Mouse (Mus musculus) natural killer cell, adult 2 months (primary cell): ENCODE measurements around the gene Trappc1.

ENCODE experiments used
- DNase-seq, 2 experiments: peaks; one replicate each; pipeline ENCODE4 v3.0.0; 2022; ENCODE audit warnings: low spot score in 2 of 2

The Trappc1 gene

DNA sequence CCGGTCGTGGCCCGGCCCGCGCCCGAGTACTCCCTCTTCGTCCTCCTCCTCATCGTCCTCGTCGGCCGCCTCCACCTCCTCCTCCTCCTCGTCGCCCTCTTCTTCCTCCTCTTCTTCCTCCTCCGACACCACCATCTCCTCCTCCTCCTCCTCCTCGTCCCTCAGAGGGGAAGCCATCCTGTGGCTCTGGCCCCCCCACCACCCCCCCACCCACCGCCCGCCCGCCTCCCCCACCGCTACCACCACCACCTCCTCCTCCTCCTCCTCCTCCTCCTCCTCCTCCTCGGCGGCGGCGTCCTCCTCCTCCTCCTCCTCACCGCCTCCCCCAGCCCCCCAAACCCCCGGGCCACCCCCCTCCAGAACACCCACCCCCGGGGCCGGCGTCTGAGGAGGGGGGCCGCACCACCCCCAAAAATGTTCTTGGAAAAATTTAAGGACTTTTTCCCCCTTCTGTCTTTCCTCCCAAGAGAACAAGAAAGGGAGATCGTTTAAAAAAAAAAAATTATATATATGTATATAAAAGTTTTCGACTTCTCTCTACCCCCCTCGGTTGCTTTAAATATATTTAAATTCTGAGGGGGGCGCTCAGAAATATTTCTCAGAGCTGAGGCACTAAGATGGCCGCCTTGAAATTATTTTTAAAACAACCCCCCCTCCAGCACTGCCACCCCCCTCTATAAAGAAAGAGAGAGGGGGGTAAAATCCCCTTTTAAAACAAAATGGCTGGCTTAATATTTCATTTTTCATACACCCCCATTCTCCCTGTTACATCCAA, 45.6 kb downstream of the Trappc1 start, which contains the start of gene Chd3:
TSS of gene Chd3 (minus strand) at position 192 of the 775 bp plus-strand sequence.
- DNase-seq, result no peak

DNA sequence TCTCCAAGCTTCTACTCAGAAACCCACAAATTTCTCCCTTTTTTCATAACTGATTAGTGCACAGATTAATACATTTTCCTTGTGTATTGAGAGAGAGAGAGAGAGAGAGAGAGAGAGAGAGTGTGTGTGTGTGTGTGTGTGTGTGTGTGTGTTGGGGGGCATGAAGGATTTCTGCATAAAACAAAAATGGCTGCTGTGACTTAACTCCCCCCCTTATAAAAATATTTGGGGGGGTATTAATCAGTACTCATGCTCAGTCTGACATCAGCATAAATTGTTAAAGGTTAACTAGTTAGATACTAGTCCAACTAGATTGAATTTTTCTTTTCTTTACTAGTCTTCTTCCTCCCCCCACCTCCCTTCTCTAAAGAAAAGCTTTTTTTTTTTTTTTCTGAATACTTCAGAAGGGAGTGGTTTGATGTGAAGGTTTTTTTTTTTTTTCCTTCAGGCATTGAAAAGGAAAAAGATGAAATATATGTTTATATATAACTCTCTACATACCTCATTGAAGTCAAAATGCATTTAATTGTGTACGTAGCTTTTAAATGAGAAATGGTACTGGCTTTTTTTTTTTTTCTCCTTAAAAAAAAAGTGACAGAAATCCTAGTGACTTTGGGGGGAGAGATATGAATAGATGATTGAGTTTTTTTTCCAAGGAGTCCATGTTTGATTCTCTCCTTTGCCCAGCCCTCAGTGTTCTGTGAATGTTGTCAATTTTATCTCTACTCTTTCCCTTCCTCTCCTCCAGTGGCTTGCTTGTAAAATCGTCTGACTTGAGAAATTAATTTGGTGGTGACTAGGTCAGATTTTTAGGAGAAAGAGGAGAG, 46.4 kb downstream of the Trappc1 start:
- DNase-seq, result no peak

DNA sequence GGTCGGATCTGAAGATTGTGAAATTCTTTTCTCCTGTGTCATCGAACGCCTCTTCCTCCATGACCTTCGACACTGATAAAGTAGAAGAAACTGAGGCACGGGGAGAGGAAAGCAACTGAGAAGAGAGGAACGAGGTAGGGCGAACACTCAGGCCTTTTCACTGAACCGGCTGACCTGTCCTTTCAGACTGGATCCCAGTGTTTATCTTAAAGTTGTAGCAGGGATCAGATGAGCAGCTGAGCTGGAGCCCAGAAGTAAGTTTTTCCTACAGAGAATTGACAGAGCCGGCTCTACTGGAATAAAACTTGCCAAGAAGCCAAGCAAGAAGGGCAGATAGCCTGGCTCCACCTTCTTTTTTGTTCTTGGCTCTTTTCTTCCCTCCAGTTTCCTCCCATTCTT, 47.0 kb downstream of the Trappc1 start:
- DNase-seq, result no peak

DNA sequence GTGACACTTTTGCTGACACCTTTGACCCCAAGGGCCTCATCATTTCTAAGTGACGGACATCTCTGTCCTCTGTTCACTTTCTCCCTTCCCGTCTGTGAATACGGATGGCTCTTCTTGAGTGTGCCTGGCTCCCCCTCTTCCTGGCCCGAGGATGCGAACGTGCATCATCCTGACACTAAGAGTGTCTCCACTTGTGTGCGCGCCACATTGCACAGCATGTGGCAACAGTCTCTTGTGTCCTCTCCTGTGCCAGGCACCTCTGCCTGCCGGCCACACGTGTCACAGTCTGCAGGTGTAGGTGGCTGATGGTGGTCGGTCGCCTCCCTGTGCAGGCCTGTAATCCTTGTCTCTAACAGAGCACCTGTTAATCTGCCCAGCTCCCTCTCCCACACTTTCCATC, 47.8 kb downstream of the Trappc1 start:
- DNase-seq, result no peak

DNA sequence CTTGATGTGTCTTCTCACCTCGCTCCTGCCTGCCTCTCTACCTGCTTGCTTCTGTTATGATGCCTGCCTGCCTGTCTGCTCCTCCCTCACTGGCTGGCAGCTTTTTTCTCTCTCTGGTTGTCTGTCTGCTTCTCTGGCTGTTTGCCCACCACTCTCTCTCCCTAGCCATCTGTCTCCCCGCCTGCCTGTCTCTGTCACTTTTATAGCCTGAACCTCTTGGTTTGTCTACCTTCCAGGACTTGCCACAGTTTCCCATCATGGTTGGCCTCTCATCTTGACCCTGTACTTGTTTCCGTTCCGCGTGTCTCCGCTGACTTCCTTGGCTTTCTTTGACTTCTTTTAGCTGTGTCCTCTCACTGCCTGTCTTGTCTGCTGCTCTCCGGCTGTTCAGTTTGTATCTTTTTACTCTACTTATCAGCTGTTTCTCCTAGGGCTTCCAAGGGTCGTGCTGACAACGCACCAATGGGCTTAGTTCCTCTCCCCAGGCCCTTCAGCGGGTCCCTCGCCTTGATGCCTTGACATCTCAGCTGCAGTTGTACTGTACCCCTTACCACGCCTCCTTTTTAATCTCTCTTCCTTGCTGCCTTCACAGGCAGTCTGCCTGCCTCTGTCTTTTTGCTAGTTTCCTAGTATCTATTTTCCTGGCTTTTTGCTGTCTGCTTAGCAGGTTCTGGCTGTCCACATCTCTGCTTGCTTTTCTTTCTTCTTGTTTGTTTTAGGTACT, 48.4 kb downstream of the Trappc1 start:
- DNase-seq, result no peak

DNA sequence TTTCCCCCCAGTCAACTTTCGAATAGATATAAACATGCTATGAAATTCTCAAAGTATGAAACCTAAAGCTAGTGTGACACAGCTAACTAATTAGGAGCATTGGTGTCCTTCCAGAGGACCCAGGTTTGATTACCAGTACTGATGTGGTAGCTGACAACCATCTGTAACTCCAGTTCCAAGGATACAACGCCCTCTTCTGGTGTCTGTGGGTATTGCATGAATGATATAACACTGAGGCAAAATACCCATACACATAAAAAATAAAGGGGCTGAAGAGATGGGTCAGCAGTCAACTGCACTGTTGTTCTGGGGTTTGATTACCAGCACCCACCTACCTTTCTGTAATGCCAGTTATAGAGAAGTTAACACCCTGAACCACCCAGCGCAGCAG, 49.0 kb downstream of the Trappc1 start:
- peak; percentile 37 to 49 for DNase-seq

DNA sequence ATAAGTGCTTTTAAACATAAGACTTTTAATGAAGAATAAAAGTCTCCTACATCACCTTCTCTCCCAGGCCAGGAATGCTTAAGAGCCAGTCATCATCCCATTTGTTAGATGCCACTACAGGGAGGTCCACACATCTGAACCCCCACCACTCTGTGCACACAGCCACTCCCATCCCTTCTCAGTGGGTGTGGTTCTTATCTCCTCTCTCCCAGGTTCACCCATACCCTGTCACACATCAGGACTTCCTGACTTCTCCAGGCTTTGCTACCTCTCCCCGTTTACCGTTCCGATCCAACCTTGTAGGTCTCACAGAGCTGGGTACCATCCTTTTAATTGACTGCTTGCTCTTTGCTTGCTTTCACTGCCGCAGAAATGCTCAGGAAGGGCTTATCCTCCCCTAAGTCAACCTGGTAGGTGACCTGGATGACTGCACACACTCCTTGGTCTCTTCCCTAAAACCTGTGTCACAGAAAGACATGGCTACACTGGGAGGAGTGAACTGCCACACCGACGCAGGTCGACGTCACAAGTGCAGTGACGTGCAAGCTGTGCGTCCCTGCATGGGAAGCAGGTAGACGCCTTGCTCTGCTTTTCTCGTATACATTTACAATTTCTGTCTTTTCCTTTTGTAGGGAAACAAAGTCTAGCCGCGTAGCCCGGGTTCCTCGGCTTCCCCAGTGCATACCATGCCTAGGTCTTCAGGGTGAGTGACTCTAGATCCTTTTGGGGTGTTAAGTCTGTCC, 49.6 kb downstream of the Trappc1 start:
- no peak for DNase-seq
